In genomic region chr17:26877927-26878326, GRCm38 (mm10) we compare ENCODE assay signal across 32 mouse cellular contexts. TPM values are rescaled to one million over a fixed set of nuclear protein-coding genes. Genes with fewer than 3 reads are reported as not detected.
DNase-seq lines count a peak whose midpoint lies in the region; ATAC-seq and TF ChIP-seq lines count a peak whose summit lies in the region.
"Had no signal": no experiment of that assay in that cellular context is flagged by ENCODE, and none has a peak within 500 bp of the region (broad histone marks: within the 10 kb centered on the region; RNA-seq: fewer than 3 reads in every experiment).

No protein-coding gene starts in this region.

- H3K27me3 ChIP-seq in heart, adult 2 months (ENCODE audit: control insufficient read depth, insufficient read depth, low read length), result no peaks in the 10 kb centered on the region
- H3K27me3 ChIP-seq in heart, embryonic 14.5 days (ENCODE audit: control insufficient read depth, insufficient read depth, low read length), result no peaks in the 10 kb centered on the region
- no peaks in the 10 kb centered on the region for H3K27me3 ChIP-seq in heart, embryonic 11.5 days (ENCODE audit: control insufficient read depth, insufficient read depth, low read length)
- H3K27me3 ChIP-seq in heart, postnatal 0 days (ENCODE audit: control insufficient read depth, insufficient read depth, low read length), result no peaks in the 10 kb centered on the region
- H3K27me3 ChIP-seq in lung, embryonic 16.5 days (ENCODE audit: control insufficient read depth, insufficient read depth, low read depth, low read length), result no peaks in the 10 kb centered on the region
- H3K27me3 ChIP-seq: embryonic facial prominence, embryonic 13.5 days; forebrain, embryonic 15.5 days; intestine, embryonic 15.5 days had no signal

- no peak for DNase-seq in heart, adult 2 months
- no peak for DNase-seq in heart, postnatal 36 days
- DNase-seq in heart, postnatal 0 days (ENCODE audit: low spot score), result no peak
- DNase-seq in heart, postnatal 10 days, result no peak
- DNase-seq in lung, adult 2 months, result no peak
- DNase-seq: adrenal gland, adult 8-10 months; adrenal gland, postnatal 25 days; cerebellum, adult 11-12 months; cerebellum, adult 8-10 months; cerebellum, postnatal 10 days; cerebellum, postnatal 36 days; embryo, embryonic 11 days; gastrocnemius, postnatal 10 days; gastrocnemius, postnatal 36 days; kidney, adult 11 months had no signal

- ATAC-seq in heart, embryonic 14.5 days (ENCODE audit: insufficient number of reproducible peaks, insufficient read depth, low FRiP score, low read depth), result no peak
- no peak for ATAC-seq in heart, embryonic 11.5 days (replicated peaks; ENCODE audit: insufficient number of reproducible peaks, low FRiP score, low TSS enrichment)
- ATAC-seq in heart, postnatal 0 days (ENCODE audit: insufficient read depth, low read depth), result peak; percentile 47
- ATAC-seq in lung, embryonic 16.5 days (ENCODE audit: low read depth), result peak; percentile 76
- ATAC-seq: activated CD4-positive, CD25-positive, alpha-beta regulatory T cell, adult 4 months; forebrain, embryonic 15.5 days; hindbrain, embryonic 16.5 days; intestine, embryonic 15.5 days had no signal

- H3K4me1 ChIP-seq in heart, adult 2 months (ENCODE audit: control insufficient read depth, insufficient read depth, low read length), result peaks cover 2% of the 10 kb centered on the region; the same call in 1 of the 2 replicates
- peaks cover 25 to 33% of the 10 kb centered on the region in 2 experiments for H3K4me1 ChIP-seq in heart, embryonic 14.5 days (ENCODE audit: control insufficient read depth in 2 of 2, insufficient read depth in 2 of 2, low read length in 2 of 2)
- H3K4me1 ChIP-seq in heart, embryonic 11.5 days (ENCODE audit: control insufficient read depth, insufficient read depth, low read length), result peaks cover 10% of the 10 kb centered on the region
- H3K4me1 ChIP-seq in heart, postnatal 0 days (ENCODE audit: control insufficient read depth, insufficient read depth), result peaks cover 33% of the 10 kb centered on the region
- peaks cover 3% of the 10 kb centered on the region for H3K4me1 ChIP-seq in lung, embryonic 16.5 days (replicated peaks; ENCODE audit: control insufficient read depth, insufficient read depth, low read length)
- H3K4me1 ChIP-seq in lung, adult 2 months (ENCODE audit: control insufficient read depth, insufficient read depth, low read length), result no peaks in the 10 kb centered on the region
- H3K4me1 ChIP-seq: embryonic facial prominence, embryonic 10.5 days; embryonic facial prominence, embryonic 13.5 days; forebrain, embryonic 12.5 days; forebrain, embryonic 15.5 days; hindbrain, embryonic 10.5 days; hindbrain, embryonic 13.5 days; intestine, embryonic 15.5 days had no signal

- no peaks in the 10 kb centered on the region; the same call in 1 of the 2 replicates for H3K79me2 ChIP-seq in heart, adult 2 months (replicated peaks; ENCODE audit: control insufficient read depth, insufficient read depth, low read length)

- 0 out of 2 replicates have a peak, but pooled peaks cover 9% of the 10 kb centered on the region for H3K9me3 ChIP-seq in heart, embryonic 14.5 days (ENCODE audit: control insufficient read depth, low read length)
- H3K9me3 ChIP-seq in heart, embryonic 11.5 days (replicated peaks; ENCODE audit: control insufficient read depth, low read length), result no peaks in the 10 kb centered on the region; the same call in 1 of the 2 replicates
- no peaks in the 10 kb centered on the region for H3K9me3 ChIP-seq in heart, postnatal 0 days (replicated peaks; ENCODE audit: control insufficient read depth, low read length)
- H3K9me3 ChIP-seq in lung, embryonic 16.5 days (ENCODE audit: control insufficient read depth, low read length), result no peaks in the 10 kb centered on the region
- H3K9me3 ChIP-seq: forebrain, embryonic 15.5 days; intestine, embryonic 15.5 days had no signal

- no peaks in the 10 kb centered on the region for H3K36me3 ChIP-seq in heart, adult 2 months (ENCODE audit: control insufficient read depth, insufficient read depth, low read length)
- H3K36me3 ChIP-seq in heart, embryonic 14.5 days (ENCODE audit: control insufficient read depth, insufficient read depth, low read length), result peaks cover 5% of the 10 kb centered on the region; the same call in 1 of the 2 replicates
- H3K36me3 ChIP-seq in heart, embryonic 11.5 days (ENCODE audit: control insufficient read depth, insufficient read depth, low read length), result no peaks in the 10 kb centered on the region; the same call in 1 of the 2 replicates
- H3K36me3 ChIP-seq in heart, postnatal 0 days (replicated peaks; ENCODE audit: control insufficient read depth, insufficient read depth, low read length), result no peaks in the 10 kb centered on the region
- H3K36me3 ChIP-seq in lung, embryonic 16.5 days (ENCODE audit: control insufficient read depth, insufficient read depth, low read length), result no peaks in the 10 kb centered on the region
- H3K36me3 ChIP-seq: embryonic facial prominence, embryonic 10.5 days; embryonic facial prominence, embryonic 13.5 days; forebrain, embryonic 12.5 days; forebrain, embryonic 15.5 days; hindbrain, embryonic 10.5 days; hindbrain, embryonic 13.5 days; intestine, embryonic 15.5 days had no signal

- TF ChIP-seq POLR2A in heart, adult 2 months (IDR thresholded peaks at IDR 0.05; ENCODE audit: insufficient read depth, low read depth, low read length), result no peak
- no peak for TF ChIP-seq POLR2A in lung, adult 2 months (IDR thresholded peaks at IDR 0.05; ENCODE audit: borderline replicate concordance, extremely low read depth, low read depth, low read length)

- no peak for TF ChIP-seq EP300 in heart, adult 2 months (IDR thresholded peaks at IDR 0.05; ENCODE audit: insufficient read depth, low read depth, low read length)
- TF ChIP-seq EP300 in heart, postnatal 0 days (IDR thresholded peaks at IDR 0.05; ENCODE audit: low read depth), result no peak

- TF ChIP-seq CTCF in heart, adult 2 months (IDR thresholded peaks at IDR 0.05), result no peak
- no peak for TF ChIP-seq CTCF in heart, postnatal 0 days (IDR thresholded peaks at IDR 0.05; ENCODE audit: low read depth)
- no peak for TF ChIP-seq CTCF in lung, adult 2 months (IDR thresholded peaks at IDR 0.05; ENCODE audit: insufficient read depth, low read length)

- 65% methylated on average over 7 of the region's 7 CpGs for WGBS in heart, adult 2 months
- WGBS in heart, embryonic 14.5 days, result 59% methylated on average over 7 of the region's 7 CpGs
- 70% methylated on average over 7 of the region's 7 CpGs for WGBS in heart, embryonic 11.5 days (ENCODE audit: insufficient replicate concordance)
- WGBS in heart, postnatal 0 days, result 46% methylated on average over 7 of the region's 7 CpGs
- WGBS in lung, embryonic 16.5 days, result 58% methylated on average over 7 of the region's 7 CpGs
- 78% methylated on average over 7 of the region's 7 CpGs for WGBS in lung, adult 2 months

- intact Hi-C loops in heart, adult 2 months (cut with DNase I), result no loop called here
- intact Hi-C loops in heart, postnatal 36 days (cut with DNase I), result no loop called here
- intact Hi-C loops in heart, postnatal 10 days (cut with DNase I), result no loop called here

- no peak overlapping the region for H3K4me3 ChIP-seq in heart, adult 2 months
- no peak overlapping the region for H3K4me3 ChIP-seq in heart, embryonic 14.5 days (ENCODE audit: control insufficient read depth in 1 of 2, insufficient read depth in 1 of 2, low read depth in 1 of 2, low read length in 2 of 2)
- H3K4me3 ChIP-seq in heart, embryonic 11.5 days (ENCODE audit: low read depth, low read length), result no peak overlapping the region
- H3K4me3 ChIP-seq in heart, postnatal 0 days (ENCODE audit: low read depth, low read length), result no peak overlapping the region
- no peak overlapping the region for H3K4me3 ChIP-seq in lung, embryonic 16.5 days (ENCODE audit: low read length)
- H3K4me3 ChIP-seq in lung, adult 2 months (replicated peaks; ENCODE audit: extremely low read depth, low read depth, low read length), result no peak overlapping the region
- H3K4me3 ChIP-seq: embryonic facial prominence, embryonic 10.5 days; embryonic facial prominence, embryonic 13.5 days; erythroblast, embryonic 14.5 days; forebrain, embryonic 12.5 days; forebrain, embryonic 15.5 days; hindbrain, embryonic 10.5 days; hindbrain, embryonic 13.5 days; intestine, embryonic 15.5 days had no signal

- peak overlapping the region; percentile 43; the same call in 1 of the 2 replicates for H3K27ac ChIP-seq in heart, adult 2 months
- peak overlapping the region; percentile 60 to 63; a peak in 3 of 4 replicates for H3K27ac ChIP-seq in heart, embryonic 14.5 days (replicated peaks in 1 of 2; ENCODE audit: control insufficient read depth in 1 of 2, insufficient read depth in 1 of 2, low read depth in 2 of 2, low read length in 2 of 2)
- H3K27ac ChIP-seq in heart, embryonic 11.5 days (ENCODE audit: low read depth, low read length), result no peak overlapping the region
- H3K27ac ChIP-seq in heart, postnatal 0 days (ENCODE audit: low read depth), result peak overlapping the region; percentile 68
- H3K27ac ChIP-seq in lung, embryonic 16.5 days (ENCODE audit: low read length), result no peak overlapping the region
- H3K27ac ChIP-seq: embryonic facial prominence, embryonic 10.5 days; embryonic facial prominence, embryonic 13.5 days; forebrain, embryonic 12.5 days; forebrain, embryonic 15.5 days; hindbrain, embryonic 10.5 days; hindbrain, embryonic 13.5 days; intestine, embryonic 15.5 days had no signal

- H3K9ac ChIP-seq in heart, adult 2 months (ENCODE audit: low read depth, low read length), result no peak overlapping the region
- no peak overlapping the region for H3K9ac ChIP-seq in heart, embryonic 14.5 days (ENCODE audit: low read length)
- H3K9ac ChIP-seq in heart, embryonic 11.5 days (ENCODE audit: low read depth, low read length), result no peak overlapping the region
- no peak overlapping the region for H3K9ac ChIP-seq in heart, postnatal 0 days (replicated peaks; ENCODE audit: low read depth, low read length)
- no peak overlapping the region for H3K9ac ChIP-seq in lung, embryonic 16.5 days (ENCODE audit: low read length)
- H3K9ac ChIP-seq: embryonic facial prominence, embryonic 13.5 days; forebrain, embryonic 12.5 days; forebrain, embryonic 15.5 days; hindbrain, embryonic 13.5 days; intestine, embryonic 15.5 days had no signal

- H3K4me2 ChIP-seq in heart, embryonic 14.5 days (ENCODE audit: low read length), result no peak overlapping the region; the same call in 1 of the 2 replicates
- H3K4me2 ChIP-seq in heart, embryonic 11.5 days, result no peak overlapping the region
- H3K4me2 ChIP-seq in heart, postnatal 0 days (ENCODE audit: low read depth, low read length), result no peak overlapping the region
- no peak overlapping the region for H3K4me2 ChIP-seq in lung, embryonic 16.5 days (ENCODE audit: low read depth, low read length)
- H3K4me2 ChIP-seq: embryonic facial prominence, embryonic 13.5 days; forebrain, embryonic 12.5 days; forebrain, embryonic 15.5 days; hindbrain, embryonic 13.5 days; intestine, embryonic 15.5 days had no signal

RNA-seq across cellular contexts. Expression of gene Nkx2-5, which starts 33.1 kb away (rescaled TPM):
- total RNA-seq in heart, adult 2 months (2021), result 10 to 100 TPM; 87.1 to 96.3 TPM
- polyA plus RNA-seq in heart, adult 2 months (2012; rRNA removed), result 72.6 and 104 TPM in 2 replicates
- total RNA-seq in heart, postnatal 36 days (2021), result 10 to 100 TPM; 80.7 TPM
- 172 and 177 TPM in 2 replicates for polyA plus RNA-seq in heart, embryonic 14.5 days (2014; fragmentation: Nextera tagmentation; extraction: Ambion mirVana)
- polyA plus RNA-seq in heart, embryonic 11.5 days (2014; fragmentation: Nextera tagmentation; extraction: Ambion mirVana), result 157 and 159 TPM in 2 replicates
- total RNA-seq in heart, postnatal 0 days (2014; rRNA removed; ENCODE audit: low replicate concordance), result 284 and 346 TPM in 2 replicates
- 139 and 155 TPM in 2 replicates for polyA plus RNA-seq in heart, postnatal 0 days (2015; fragmentation: Nextera tagmentation; extraction: Ambion mirVana)
- 10 to 100 TPM; 77.5 to 93.1 TPM for total RNA-seq in heart, postnatal 10 days (2021)
- polyA plus RNA-seq in lung, embryonic 16.5 days (2015; fragmentation: Nextera tagmentation; extraction: Ambion mirVana), result 1.6 and 2.9 TPM in 2 replicates
- polyA plus RNA-seq in lung, adult 2 months (2012; rRNA removed), result 1.8 and 2.4 TPM in 2 replicates
- total RNA-seq: adrenal gland, adult 8-10 months; adrenal gland, postnatal 25 days; gastrocnemius, adult 18-20 months; gastrocnemius, postnatal 10 days; gastrocnemius, postnatal 36 days; granulocyte monocyte progenitor cell, adult 5-6 weeks had no signal
- polyA plus RNA-seq: activated CD4-positive, CD25-positive, alpha-beta regulatory T cell, adult 4 months; brain, embryonic 14.5 days; cortical plate, adult 2 months; erythroblast, embryonic 14.5 days; forebrain, embryonic 12.5 days; forebrain, embryonic 15.5 days; hindbrain, embryonic 10.5 days; hindbrain, embryonic 16.5 days; intestine, embryonic 15.5 days had no signal

RNA-seq across cellular contexts. Expression of gene Kifc5b, which starts 39.0 kb away (rescaled TPM):
- total RNA-seq in heart, adult 2 months (2021), result under 1 TPM; 0.26 to 0.36 TPM
- polyA plus RNA-seq in heart, adult 2 months (2012; rRNA removed), result 0.62 and 0.79 TPM in 2 replicates
- under 1 TPM; 0.44 to 0.95 TPM for total RNA-seq in heart, postnatal 36 days (2021)
- 4.2 and 5.0 TPM in 2 replicates for polyA plus RNA-seq in heart, embryonic 14.5 days (2014; fragmentation: Nextera tagmentation; extraction: Ambion mirVana)
- 6.3 and 6.9 TPM in 2 replicates for polyA plus RNA-seq in heart, embryonic 11.5 days (2014; fragmentation: Nextera tagmentation; extraction: Ambion mirVana)
- total RNA-seq in heart, postnatal 0 days (2014; rRNA removed; ENCODE audit: low replicate concordance), result 4.5 and 4.8 TPM in 2 replicates
- 0.93 and 1.5 TPM in 2 replicates for polyA plus RNA-seq in heart, postnatal 0 days (2015; fragmentation: Nextera tagmentation; extraction: Ambion mirVana)
- total RNA-seq in heart, postnatal 10 days (2021), result 1 to 10 TPM; 3.9 to 4.1 TPM
- polyA plus RNA-seq in lung, embryonic 16.5 days (2015; fragmentation: Nextera tagmentation; extraction: Ambion mirVana), result 9.0 and 12.9 TPM in 2 replicates
- 1.5 and 1.8 TPM in 2 replicates for polyA plus RNA-seq in lung, adult 2 months (2012; rRNA removed)

RNA-seq across cellular contexts. Expression of gene Phf1, which starts 54.9 kb away (rescaled TPM):
- 10 to 100 TPM; 17.8 to 18.1 TPM for total RNA-seq in heart, adult 2 months (2021)
- polyA plus RNA-seq in heart, adult 2 months (2012; rRNA removed), result 35.3 and 36.8 TPM in 2 replicates
- total RNA-seq in heart, postnatal 36 days (2021), result 10 to 100 TPM; 13.9 to 14.5 TPM
- polyA plus RNA-seq in heart, embryonic 14.5 days (2014; fragmentation: Nextera tagmentation; extraction: Ambion mirVana), result 5.2 and 8.0 TPM in 2 replicates
- polyA plus RNA-seq in heart, embryonic 11.5 days (2014; fragmentation: Nextera tagmentation; extraction: Ambion mirVana), result 5.7 and 5.9 TPM in 2 replicates
- 13.7 and 16.3 TPM in 2 replicates for total RNA-seq in heart, postnatal 0 days (2014; rRNA removed; ENCODE audit: low replicate concordance)
- polyA plus RNA-seq in heart, postnatal 0 days (2015; fragmentation: Nextera tagmentation; extraction: Ambion mirVana), result 6.3 and 7.2 TPM in 2 replicates
- 10 to 100 TPM; 10.1 to 12.4 TPM for total RNA-seq in heart, postnatal 10 days (2021)
- 9.7 and 10.0 TPM in 2 replicates for polyA plus RNA-seq in lung, embryonic 16.5 days (2015; fragmentation: Nextera tagmentation; extraction: Ambion mirVana)
- polyA plus RNA-seq in lung, adult 2 months (2012; rRNA removed), result 101 and 114 TPM in 2 replicates

Comparison
In these comparisons a context has a peak if more than half of its experiments do, and no peak if none do; other contexts are left out.
1. H3K27ac ChIP-seq: peak in heart, adult 2 months (single experiment), heart, embryonic 14.5 days (2 of 2) and heart, postnatal 0 days (single experiment); none in heart, embryonic 11.5 days (single experiment) and lung, embryonic 16.5 days (single experiment).
2. ATAC-seq: peak in heart, postnatal 0 days (single experiment) and lung, embryonic 16.5 days (single experiment); none in heart, embryonic 14.5 days (single experiment) and heart, embryonic 11.5 days (single experiment).
3. RNA of gene Nkx2-5, which starts 33.1 kb away (polyA plus RNA-seq): 172 to 177 TPM in heart, embryonic 14.5 days, 157 to 159 TPM in heart, embryonic 11.5 days, 139 to 155 TPM in heart, postnatal 0 days and 72.6 to 104 TPM in heart, adult 2 months; 1.6 to 2.9 TPM in lung, embryonic 16.5 days and 1.8 to 2.4 TPM in lung, adult 2 months; every median in the first group is over 10 times any median in the second.